Comparison of ENCODE assay signal across 7 mouse cellular contexts in the genomic region with DNA sequence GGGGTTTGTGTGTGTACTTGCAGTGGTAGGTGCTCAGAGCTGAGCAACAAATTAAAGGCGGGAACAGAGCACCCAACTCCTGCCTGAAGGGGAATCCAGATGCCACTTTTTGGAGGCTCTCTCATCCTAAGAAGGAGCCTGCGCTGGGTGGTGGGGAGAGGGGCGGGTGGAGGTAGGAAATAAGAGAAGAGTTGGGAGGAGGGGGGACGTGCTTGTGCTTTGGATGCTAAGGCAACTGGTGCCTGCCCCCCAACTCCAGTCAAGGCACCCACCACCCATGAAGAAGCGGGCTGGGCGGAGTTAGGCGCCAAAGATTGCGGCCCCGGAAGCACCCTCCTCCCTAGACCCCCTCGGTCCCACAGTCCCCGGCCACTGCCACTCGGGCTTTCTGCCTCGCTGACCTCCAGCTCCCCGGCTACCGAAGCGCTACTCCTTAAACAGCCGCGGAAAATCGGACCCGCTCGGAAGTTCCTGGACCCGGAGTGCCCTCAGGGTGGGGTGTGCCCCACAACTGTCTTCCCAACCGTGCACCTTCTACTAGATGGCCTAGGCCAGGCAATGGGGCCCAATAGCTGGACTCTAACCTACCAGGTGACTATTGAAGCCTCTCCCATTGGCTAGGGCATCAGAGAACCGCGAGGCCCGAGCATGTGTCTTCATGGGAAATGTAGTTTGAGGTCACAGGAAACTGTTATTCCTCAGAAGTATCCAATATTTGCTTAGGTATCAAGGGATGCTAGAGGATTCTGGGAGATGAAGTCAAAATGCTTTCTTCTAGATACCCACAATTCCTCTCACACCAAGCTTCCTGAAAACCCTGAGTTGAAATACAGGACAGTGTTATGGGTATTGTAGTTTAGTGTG. TPM values are rescaled to one million over a fixed set of nuclear protein-coding genes. Genes with fewer than 3 reads are reported as not detected.
A peak's percentile ranks its signal among the peaks of the same experiment; 100 is the strongest.
DNase-seq lines count a peak whose midpoint lies in the region; ATAC-seq lines count a peak whose summit lies in the region.

A gene (minus strand): TSS at position 560 of the 864 bp plus-strand sequence.

- DNase-seq in adrenal gland, adult 8-10 months = peak; percentile 85
- DNase-seq in embryo, embryonic 9.5 days (ENCODE audit: extremely low spot score) = peak; percentile 71
- peak; percentile 37 to 63 for DNase-seq in gastrocnemius, postnatal 4 days (ENCODE audit: low spot score in 2 of 2)
- DNase-seq in left cerebral cortex, postnatal 36 days (ENCODE audit: low spot score in 2 of 2) = peak; percentile 83 to 87
- DNase-seq in midbrain, embryonic 11.5 days (ENCODE audit: low spot score, missing footprints) = peak; percentile 94
- DNase-seq in skeletal muscle tissue, adult 2 months (ENCODE audit: low read depth, low spot score) = peak; percentile 88

- H3K27ac ChIP-seq in intestine, embryonic 16.5 days (ENCODE audit: low read length) = peak within 1 kb of the TSS; percentile 65
- no peak within 1 kb of the TSS for H3K27ac ChIP-seq in midbrain, embryonic 11.5 days (ENCODE audit: low read depth, low read length)

- ATAC-seq in intestine, embryonic 16.5 days = peak; percentile 100
- peak; percentile 100 for ATAC-seq in midbrain, embryonic 11.5 days (ENCODE audit: low FRiP score)

- 15% methylated on average over 20 of the region's 26 CpGs for WGBS in intestine, embryonic 16.5 days
- WGBS in midbrain, embryonic 11.5 days = 28% methylated on average over 19 of the region's 26 CpGs

- no peaks in the 10 kb centered on the region for H3K4me1 ChIP-seq in intestine, embryonic 16.5 days (ENCODE audit: control insufficient read depth, insufficient read depth, low read length)
- no peaks in the 10 kb centered on the region; the same call in 1 of the 2 replicates for H3K4me1 ChIP-seq in midbrain, embryonic 11.5 days (ENCODE audit: control insufficient read depth, insufficient read depth, low read length)

- H3K27me3 ChIP-seq in intestine, embryonic 16.5 days (replicated peaks; ENCODE audit: control insufficient read depth, insufficient read depth, low read length) = no peaks in the 10 kb centered on the region
- no peaks in the 10 kb centered on the region for H3K27me3 ChIP-seq in midbrain, embryonic 11.5 days (ENCODE audit: control insufficient read depth, insufficient read depth, low read length)

- peak within 1 kb of the TSS; percentile 73 for H3K9ac ChIP-seq in intestine, embryonic 16.5 days (ENCODE audit: low read depth, low read length)
- peak within 1 kb of the TSS; percentile 65 for H3K9ac ChIP-seq in midbrain, embryonic 11.5 days (ENCODE audit: low read length)

- intact Hi-C loops in left cerebral cortex, postnatal 36 days (cut with DNase I) = no loop called here

- peak within 1 kb of the TSS; percentile 60 for H3K4me3 ChIP-seq in intestine, embryonic 16.5 days (ENCODE audit: low read length)
- peak within 1 kb of the TSS; percentile 52 for H3K4me3 ChIP-seq in midbrain, embryonic 11.5 days (ENCODE audit: low read depth, low read length)

- no peaks in the 10 kb centered on the region for H3K36me3 ChIP-seq in intestine, embryonic 16.5 days (ENCODE audit: control insufficient read depth, insufficient read depth, low read length)
- no peaks in the 10 kb centered on the region for H3K36me3 ChIP-seq in midbrain, embryonic 11.5 days (ENCODE audit: control insufficient read depth, insufficient read depth, low read length)

- peak within 1 kb of the TSS; percentile 48 for H3K4me2 ChIP-seq in intestine, embryonic 16.5 days (ENCODE audit: low read depth, low read length)
- H3K4me2 ChIP-seq in midbrain, embryonic 11.5 days = peak within 1 kb of the TSS; percentile 49

- H3K9me3 ChIP-seq in intestine, embryonic 16.5 days (ENCODE audit: control insufficient read depth, low read length) = no peaks in the 10 kb centered on the region
- no peaks in the 10 kb centered on the region for H3K9me3 ChIP-seq in midbrain, embryonic 11.5 days (ENCODE audit: control insufficient read depth, low read length)

RNA-seq across cellular contexts. Expression of the gene that starts here (rescaled TPM):
- total RNA-seq in adrenal gland, adult 8-10 months (2022) = 10 to 100 TPM; 17.0 to 18.9 (median 17.7) TPM
- 10 to 100 TPM; 10.7 to 15.5 TPM for total RNA-seq in gastrocnemius, postnatal 4 days (2021)
- polyA plus RNA-seq in intestine, embryonic 16.5 days (2015; fragmentation: Nextera tagmentation; extraction: Ambion mirVana) = 8.6 and 9.5 TPM in 2 replicates
- 10 to 100 TPM in 1 of 2 experiments, 1 to 10 TPM in 1; 8.9 to 10.0 TPM for total RNA-seq in left cerebral cortex, postnatal 36 days (2021)
- 9.9 and 12.8 TPM in 2 replicates for polyA plus RNA-seq in midbrain, embryonic 11.5 days (2014; fragmentation: Nextera tagmentation; extraction: Ambion mirVana)
